Mouse (Mus musculus) liver, embryonic 13.5 days (tissue): ENCODE measurements at regions not wholly inside any gene's neighbourhood (a gene's known extent, or its start where the extent isn't known, plus 50 kb on each side); places are given as distances from the start of the nearest gene placed in this dataset.

ENCODE experiments used
- ATAC-seq: fragments of 200-750 bp; cut with Nextera tagmentation; 2 replicates; pipeline ENCODE4 v1.8.0; 2017; ENCODE audit warnings: low read depth, mild to moderate bottlenecking, moderate number of reproducible peaks, moderate library complexity
- DNase-seq: peaks from one replicate; pipeline ENCODE4 v3.0.0; 2022
- H3K27ac ChIP-seq: fragments of 300-500 bp; sonication (generic); 2 replicates; pipeline ENCODE4 v1.5.1; 2015; ENCODE audit warnings: moderate library complexity, mild to moderate bottlenecking, inconsistent platforms
- H3K27me3 ChIP-seq: fragments of 300-500 bp; sonication (generic); 2 replicates; pipeline ENCODE4 v1.6.1; 2015; ENCODE audit warnings: mild to moderate bottlenecking, inconsistent platforms
- H3K36me3 ChIP-seq: fragments of 300-500 bp; sonication (generic); 2 replicates; pipeline ENCODE4 v1.6.1; 2015; ENCODE audit warnings: mild to moderate bottlenecking, inconsistent platforms
- H3K4me1 ChIP-seq: fragments of 300-500 bp; sonication (generic); replicated peaks from 2 replicates; pipeline ENCODE4 v1.6.1; 2015; ENCODE audit warnings: inconsistent platforms
- H3K4me2 ChIP-seq: fragments of 300-500 bp; sonication (generic); 2 replicates; pipeline ENCODE4 v1.6.1; 2015; ENCODE audit warnings: inconsistent platforms, mild to moderate bottlenecking, moderate library complexity
- H3K4me3 ChIP-seq: fragments of 300-500 bp; sonication (generic); replicated peaks from 2 replicates; pipeline ENCODE4 v1.5.1; 2015; ENCODE audit warnings: mild to moderate bottlenecking, inconsistent platforms
- H3K9ac ChIP-seq: fragments of 300-500 bp; sonication (generic); 2 replicates; pipeline ENCODE4 v1.6.1; 2015; ENCODE audit warnings: mild to moderate bottlenecking, inconsistent platforms
- H3K9me3 ChIP-seq: fragments of 300-500 bp; sonication (generic); replicated peaks from 2 replicates; pipeline ENCODE4 v1.6.1; 2016; ENCODE audit warnings: inconsistent platforms
- WGBS: fragments of 180-500 bp; shearing (Covaris S2); methylation state at CpG from one replicate; pipeline ENCODE4 v1.1.7; 2015; ENCODE audit not compliant: insufficient replicate concordance; 5-methylcytosine and 5-hydroxymethylcytosine counted together

DNA sequence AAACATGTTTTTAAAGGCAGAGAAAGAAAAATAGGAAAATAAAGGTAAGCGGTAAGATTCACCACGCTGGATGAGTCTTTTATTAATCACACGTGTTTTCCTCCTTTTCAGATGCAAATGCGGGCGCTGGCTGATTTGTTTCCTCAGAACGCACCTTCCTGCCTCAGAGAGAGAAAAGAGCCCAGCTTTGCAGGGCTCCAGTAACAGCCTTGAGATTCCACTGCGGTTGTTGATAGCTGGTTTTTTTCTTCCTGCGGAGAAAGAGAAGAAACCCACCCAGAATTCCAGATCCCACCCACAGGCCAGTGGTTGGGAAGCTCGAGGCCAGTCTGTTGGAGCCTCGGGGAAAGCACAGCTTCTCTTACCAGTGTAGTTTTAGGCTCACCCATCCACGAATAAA, 68.6 kb upstream of the Spaca7 start:
- no peak overlapping the region for H3K9ac ChIP-seq
- H3K9me3 ChIP-seq: no peaks in the 10 kb centered on the region
- no peak overlapping the region for H3K4me2 ChIP-seq
- no peak overlapping the region for H3K27ac ChIP-seq
- H3K36me3 ChIP-seq: no peaks in the 10 kb centered on the region
- H3K4me1 ChIP-seq: no peaks in the 10 kb centered on the region
- no peak overlapping the region for H3K4me3 ChIP-seq
- WGBS: 7% methylated on average over 11 of the region's 11 CpGs
- no peak for ATAC-seq
- H3K27me3 ChIP-seq: peaks cover 74% of the 10 kb centered on the region
- DNase-seq: no peak

GRCm38 (mm10) chr8:12504777-12505176, 68.1 kb upstream of the Spaca7 start:
- no peak for ATAC-seq
- 16% methylated on average over 3 of the region's 3 CpGs for WGBS
- H3K27ac ChIP-seq: no peak overlapping the region

DNA sequence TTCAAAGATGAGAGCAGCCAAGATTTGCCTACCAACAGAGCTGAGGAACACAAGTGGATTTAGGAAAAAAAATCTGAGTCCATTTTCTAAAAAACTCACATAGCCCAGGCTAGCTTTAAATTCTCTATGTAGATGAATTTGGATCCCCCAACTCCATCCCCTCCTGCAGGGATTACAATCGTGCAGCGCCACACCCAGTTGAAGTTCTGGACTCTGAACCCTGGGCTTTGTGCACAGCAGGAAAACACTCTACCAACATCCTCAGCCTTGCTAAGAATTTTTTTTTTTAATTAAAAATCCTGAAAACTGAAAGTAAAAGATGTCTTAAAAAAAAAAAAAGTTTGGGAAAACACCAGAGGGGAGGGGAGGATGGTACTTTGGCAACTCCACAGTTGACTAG, 62.6 kb upstream of the Spaca7 start:
- Histone ChIP-seq H3K4me3 (no peak overlapping the region), H3K9ac (no peak overlapping the region), H3K4me1 (no peaks in the 10 kb centered on the region), H3K27ac (no peak overlapping the region), H3K27me3 (peaks cover 19% of the 10 kb centered on the region), H3K36me3 (no peaks in the 10 kb centered on the region), H3K4me2 (no peak overlapping the region), H3K9me3 (no peaks in the 10 kb centered on the region)
- WGBS: 42% methylated on average over 2 of the region's 2 CpGs
- no peak for ATAC-seq
- no peak for DNase-seq

More at GRCm38 (mm10) chr8:12504777-12505176, 68.1 kb upstream of the Spaca7 start:
- H3K4me1 ChIP-seq: no peaks in the 10 kb centered on the region
- H3K9ac ChIP-seq: no peak overlapping the region
- H3K9me3 ChIP-seq: no peaks in the 10 kb centered on the region
- DNase-seq: no peak
- no peaks in the 10 kb centered on the region for H3K36me3 ChIP-seq
- H3K4me2 ChIP-seq: no peak overlapping the region
- H3K4me3 ChIP-seq: no peak overlapping the region
- H3K27me3 ChIP-seq: peaks cover 68% of the 10 kb centered on the region

GRCm38 (mm10) chr8:12513042-12513441, 59.8 kb upstream of the Spaca7 start:
- Histone ChIP-seq H3K27ac (no peak overlapping the region), H3K4me1 (no peaks in the 10 kb centered on the region), H3K4me3 (no peak overlapping the region), H3K4me2 (no peak overlapping the region), H3K9me3 (no peaks in the 10 kb centered on the region), H3K27me3 (no peaks in the 10 kb centered on the region), H3K36me3 (no peaks in the 10 kb centered on the region), H3K9ac (no peak overlapping the region)
- no peak for ATAC-seq
- 71% methylated on average over 9 of the region's 9 CpGs for WGBS
- no peak for DNase-seq

- no peak for ATAC-seq
- Histone ChIP-seq H3K27me3 (no peaks in the 10 kb centered on the region), H3K4me1 (no peaks in the 10 kb centered on the region), H3K4me2 (no peak overlapping the region), H3K4me3 (no peak overlapping the region), H3K9ac (no peak overlapping the region), H3K36me3 (no peaks in the 10 kb centered on the region), H3K27ac (no peak overlapping the region), H3K9me3 (no peaks in the 10 kb centered on the region)
- DNase-seq: no peak
- 48% methylated on average over 7 of the region's 7 CpGs for WGBS
Measured at GRCm38 (mm10) chr8:12514138-12514537, 58.7 kb upstream of the Spaca7 start.

DNA sequence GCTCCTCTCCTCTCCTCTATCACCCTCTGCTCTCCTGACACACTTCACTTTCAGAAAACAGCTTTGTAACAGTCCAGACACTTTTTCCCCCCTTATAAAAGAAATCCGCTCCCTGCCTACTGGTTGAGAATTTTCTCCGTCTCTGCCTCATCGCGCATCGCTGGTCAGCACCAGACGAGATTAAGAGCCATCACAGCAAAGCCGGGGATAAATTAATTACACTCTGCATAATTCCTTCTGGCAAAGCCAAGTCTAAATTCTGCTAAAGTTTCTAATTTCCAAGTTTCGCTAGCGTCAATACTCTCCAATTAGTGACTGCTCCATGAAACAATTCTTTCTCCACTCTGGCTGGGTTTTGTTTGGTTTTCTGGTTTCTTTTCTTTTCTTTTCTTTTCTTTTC, 51.2 kb upstream of the Spaca7 start:
- WGBS: 55% methylated on average over 9 of the region's 9 CpGs
- Histone ChIP-seq H3K36me3 (no peaks in the 10 kb centered on the region), H3K27ac (no peak overlapping the region), H3K9me3 (no peaks in the 10 kb centered on the region), H3K4me2 (no peak overlapping the region), H3K27me3 (no peaks in the 10 kb centered on the region), H3K4me3 (no peak overlapping the region), H3K9ac (no peak overlapping the region), H3K4me1 (no peaks in the 10 kb centered on the region)
- ATAC-seq (no peak), DNase-seq (no peak)
